Comparison of ENCODE assay signal across 25 mouse cellular contexts in the genomic region with DNA sequence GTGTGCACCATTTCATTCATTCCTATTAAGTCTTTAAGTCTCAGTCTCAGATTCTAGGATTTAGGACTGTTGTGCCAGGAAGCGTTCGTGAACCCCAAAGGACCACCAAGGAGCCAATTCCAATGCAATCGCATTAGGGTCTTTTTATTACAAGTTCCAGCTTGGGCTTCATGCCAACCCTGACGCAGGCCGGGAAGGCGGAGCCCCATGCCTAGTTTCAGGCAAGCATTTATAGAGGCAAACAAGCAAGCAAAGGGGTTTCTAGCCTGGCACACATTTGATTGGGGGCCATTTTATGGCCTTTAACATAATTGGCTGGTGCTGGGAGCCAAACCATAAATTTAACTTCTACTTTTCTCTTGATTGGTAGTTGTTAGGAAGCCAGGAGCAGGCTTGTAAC. TPM values are rescaled to one million over a fixed set of nuclear protein-coding genes. Genes with fewer than 3 reads are reported as not detected.
DNase-seq lines count a peak whose midpoint lies in the region; ATAC-seq lines count a peak whose summit lies in the region.
"Had no signal": no experiment of that assay in that cellular context is flagged by ENCODE, and none has a peak within 500 bp of the region (broad histone marks: within the 10 kb centered on the region; RNA-seq: fewer than 3 reads in every experiment).

No protein-coding gene starts in this region.

- ATAC-seq in embryonic facial prominence, embryonic 14.5 days (ENCODE audit: low read depth) = no peak
- peak; percentile 53; the same call in 1 of the 2 replicates for ATAC-seq in neural tube, embryonic 13.5 days (ENCODE audit: low read depth)
- ATAC-seq in limb, embryonic 13.5 days (ENCODE audit: low FRiP score, low read depth) = peak; percentile 64; the same call in 1 of the 2 replicates
- ATAC-seq: intestine, embryonic 15.5 days had no signal

- no peak overlapping the region for H3K27ac ChIP-seq in embryonic facial prominence, embryonic 14.5 days (replicated peaks; ENCODE audit: low read depth, low read length)
- H3K27ac ChIP-seq in embryonic facial prominence, embryonic 10.5 days (replicated peaks) = no peak overlapping the region
- H3K27ac ChIP-seq in neural tube, embryonic 13.5 days (replicated peaks) = no peak overlapping the region
- H3K27ac ChIP-seq in limb, embryonic 13.5 days = no peak overlapping the region
- H3K27ac ChIP-seq: embryonic facial prominence, embryonic 15.5 days; forebrain, embryonic 12.5 days; heart, embryonic 10.5 days; hindbrain, embryonic 12.5 days; intestine, embryonic 15.5 days had no signal

- WGBS in embryonic facial prominence, embryonic 14.5 days = 74% methylated on average over 6 of the region's 6 CpGs
- 93% methylated on average over 6 of the region's 6 CpGs for WGBS in embryonic facial prominence, embryonic 10.5 days
- 36% methylated on average over 6 of the region's 6 CpGs for WGBS in neural tube, embryonic 13.5 days
- 39% methylated on average over 6 of the region's 6 CpGs for WGBS in limb, embryonic 13.5 days

- no peaks in the 10 kb centered on the region for H3K36me3 ChIP-seq in embryonic facial prominence, embryonic 14.5 days (ENCODE audit: control insufficient read depth, insufficient read depth, low read length)
- no peaks in the 10 kb centered on the region for H3K36me3 ChIP-seq in embryonic facial prominence, embryonic 10.5 days (replicated peaks)
- H3K36me3 ChIP-seq in neural tube, embryonic 13.5 days = no peaks in the 10 kb centered on the region
- no peaks in the 10 kb centered on the region for H3K36me3 ChIP-seq in limb, embryonic 13.5 days
- H3K36me3 ChIP-seq: embryonic facial prominence, embryonic 15.5 days; forebrain, embryonic 12.5 days; heart, embryonic 10.5 days; hindbrain, embryonic 12.5 days; intestine, embryonic 15.5 days had no signal

- DNase-seq in embryonic facial prominence, embryonic 14.5 days (ENCODE audit: low spot score) = peak; percentile 7
- no peak for DNase-seq in embryonic facial prominence, embryonic 10.5 days (ENCODE audit: low spot score)
- peak; percentile 17 for DNase-seq in left cerebral cortex, postnatal 4 days
- no peak for DNase-seq in left cerebral cortex, adult 8-10 months (ENCODE audit: low spot score in 2 of 2)
- DNase-seq in neural tube, embryonic 10.5 days (ENCODE audit: extremely low spot score, low spot score) = no peak
- DNase-seq in MN1 (ENCODE audit: low spot score) = no peak
- DNase-seq: adrenal gland, adult 2 months; adrenal gland, postnatal 25 days; cerebellum, adult 2 months; cerebellum, postnatal 14 days; gastrocnemius, postnatal 10 days; heart, adult 18-20 months; heart, postnatal 10 days; heart, postnatal 4 days had no signal

- no peak overlapping the region for H3K4me2 ChIP-seq in embryonic facial prominence, embryonic 14.5 days (ENCODE audit: low read depth, low read length)
- no peak overlapping the region for H3K4me2 ChIP-seq in neural tube, embryonic 13.5 days
- no peak overlapping the region for H3K4me2 ChIP-seq in limb, embryonic 13.5 days (replicated peaks)
- H3K4me2 ChIP-seq: embryonic facial prominence, embryonic 15.5 days; forebrain, embryonic 12.5 days; hindbrain, embryonic 12.5 days; intestine, embryonic 15.5 days had no signal

- H3K9me3 ChIP-seq in embryonic facial prominence, embryonic 14.5 days (ENCODE audit: control insufficient read depth, low read length) = no peaks in the 10 kb centered on the region
- no peaks in the 10 kb centered on the region for H3K9me3 ChIP-seq in embryonic facial prominence, embryonic 10.5 days
- no peaks in the 10 kb centered on the region for H3K9me3 ChIP-seq in neural tube, embryonic 13.5 days
- H3K9me3 ChIP-seq in limb, embryonic 13.5 days = peaks cover 4% of the 10 kb centered on the region; the same call in 1 of the 2 replicates
- H3K9me3 ChIP-seq: embryonic facial prominence, embryonic 15.5 days; forebrain, embryonic 12.5 days; heart, embryonic 10.5 days; hindbrain, embryonic 12.5 days; intestine, embryonic 15.5 days had no signal

- H3K27me3 ChIP-seq in embryonic facial prominence, embryonic 14.5 days (replicated peaks; ENCODE audit: control insufficient read depth, insufficient read depth, low read length) = peaks cover 8% of the 10 kb centered on the region; the same call in 1 of the 2 replicates
- H3K27me3 ChIP-seq in embryonic facial prominence, embryonic 10.5 days (replicated peaks; ENCODE audit: low read depth, poor library complexity, severe bottlenecking) = peaks cover 22% of the 10 kb centered on the region
- H3K27me3 ChIP-seq in neural tube, embryonic 13.5 days = peaks cover 10% of the 10 kb centered on the region
- H3K27me3 ChIP-seq in limb, embryonic 13.5 days = peaks cover 56% of the 10 kb centered on the region
- H3K27me3 ChIP-seq: intestine, embryonic 15.5 days had no signal

- intact Hi-C loops in left cerebral cortex, postnatal 4 days (cut with DNase I) = no loop called here

- H3K9ac ChIP-seq in embryonic facial prominence, embryonic 14.5 days (ENCODE audit: low read depth, low read length) = no peak overlapping the region
- H3K9ac ChIP-seq in neural tube, embryonic 13.5 days = no peak overlapping the region
- no peak overlapping the region for H3K9ac ChIP-seq in limb, embryonic 13.5 days
- H3K9ac ChIP-seq: embryonic facial prominence, embryonic 15.5 days; forebrain, embryonic 12.5 days; hindbrain, embryonic 12.5 days; intestine, embryonic 15.5 days had no signal

- no peak overlapping the region for H3K4me3 ChIP-seq in embryonic facial prominence, embryonic 14.5 days (ENCODE audit: low read depth, low read length)
- H3K4me3 ChIP-seq in embryonic facial prominence, embryonic 10.5 days = no peak overlapping the region
- no peak overlapping the region for H3K4me3 ChIP-seq in neural tube, embryonic 13.5 days
- no peak overlapping the region for H3K4me3 ChIP-seq in limb, embryonic 13.5 days
- H3K4me3 ChIP-seq: embryonic facial prominence, embryonic 15.5 days; forebrain, embryonic 12.5 days; heart, embryonic 10.5 days; hindbrain, embryonic 12.5 days; intestine, embryonic 15.5 days had no signal

- no peaks in the 10 kb centered on the region for H3K4me1 ChIP-seq in embryonic facial prominence, embryonic 14.5 days (ENCODE audit: control insufficient read depth, insufficient read depth, low read length)
- H3K4me1 ChIP-seq in embryonic facial prominence, embryonic 10.5 days = peaks cover 13% of the 10 kb centered on the region
- H3K4me1 ChIP-seq in neural tube, embryonic 13.5 days (replicated peaks) = peaks cover 4% of the 10 kb centered on the region; the same call in 1 of the 2 replicates
- peaks cover 15% of the 10 kb centered on the region for H3K4me1 ChIP-seq in limb, embryonic 13.5 days
- H3K4me1 ChIP-seq: embryonic facial prominence, embryonic 15.5 days; hindbrain, embryonic 12.5 days; intestine, embryonic 15.5 days had no signal

RNA-seq across cellular contexts. Expression of a gene that starts 16.1 kb away (rescaled TPM):
- 5.9 and 7.5 TPM in 2 replicates for polyA plus RNA-seq in embryonic facial prominence, embryonic 14.5 days (2014; fragmentation: Nextera tagmentation; extraction: Ambion mirVana)
- polyA plus RNA-seq in embryonic facial prominence, embryonic 10.5 days (2016; fragmentation: Nextera tagmentation; extraction: Ambion mirVana) = 11.1 and 12.2 TPM in 2 replicates
- 1 to 10 TPM; 4.8 to 5.1 TPM for total RNA-seq in left cerebral cortex, postnatal 4 days (2021)
- 1 to 10 TPM; 3.1 to 4.3 (median 4.0) TPM for total RNA-seq in left cerebral cortex, adult 8-10 months (2022)
- polyA plus RNA-seq in neural tube, embryonic 13.5 days (2015; fragmentation: Nextera tagmentation; extraction: Ambion mirVana) = 4.2 and 5.7 TPM in 2 replicates
- polyA plus RNA-seq in limb, embryonic 13.5 days (2015; fragmentation: Nextera tagmentation; extraction: Ambion mirVana) = 7.0 TPM in 2 replicates

RNA-seq across cellular contexts. Expression of a gene that starts 24.6 kb away (rescaled TPM):
- not detected in 2 replicates for polyA plus RNA-seq in embryonic facial prominence, embryonic 14.5 days (2014; fragmentation: Nextera tagmentation; extraction: Ambion mirVana)
- polyA plus RNA-seq in embryonic facial prominence, embryonic 10.5 days (2016; fragmentation: Nextera tagmentation; extraction: Ambion mirVana) = not detected in 2 replicates
- total RNA-seq in left cerebral cortex, postnatal 4 days (2021) = not detected
- not detected for total RNA-seq in left cerebral cortex, adult 8-10 months (2022)
- polyA plus RNA-seq in neural tube, embryonic 13.5 days (2015; fragmentation: Nextera tagmentation; extraction: Ambion mirVana) = not detected in 2 replicates
- not detected in 2 replicates for polyA plus RNA-seq in limb, embryonic 13.5 days (2015; fragmentation: Nextera tagmentation; extraction: Ambion mirVana)
- total RNA-seq: adrenal gland, adult 2 months; adrenal gland, postnatal 25 days; CH12.LX; gastrocnemius, postnatal 10 days; gastrocnemius, postnatal 4 days; heart, adult 18-20 months; heart, postnatal 10 days had no signal
- polyA plus RNA-seq: adrenal gland, adult 2 months; C2C12; embryonic facial prominence, embryonic 15.5 days; forebrain, embryonic 12.5 days; frontal cortex, adult 2 months; hindbrain, embryonic 12.5 days; intestine, embryonic 15.5 days had no signal

Comparison
In these comparisons a context has a peak if more than half of its experiments do, and no peak if none do; other contexts are left out.
1. DNase-seq: peak in embryonic facial prominence, embryonic 14.5 days (single experiment) and left cerebral cortex, postnatal 4 days (single experiment); none in embryonic facial prominence, embryonic 10.5 days (single experiment), left cerebral cortex, adult 8-10 months (0 of 2), neural tube, embryonic 10.5 days (single experiment) and MN1 (single experiment).